Mouse (Mus musculus): Measurements from ENCODE around the gene Orc5. TPM values are rescaled to one million over a fixed set of nuclear protein-coding genes. Genes with fewer than 3 reads are reported as not detected.

Orc5 gene
- 1.8 and 9.0 TPM in 2 replicates for polyA plus RNA-seq (2012; ENCODE audit: low replicate concordance)

GRCm38 (mm10) chr5:22550033-22550551 is at the start of gene Orc5:
Gene Orc5 (minus strand): TSS chr5:22550429.

Other genes starting within 250 kb of the Orc5 start
- gene Reln, start 205.7 kb downstream of the Orc5 start, polyA plus RNA-seq (2012; ENCODE audit: low replicate concordance), result 2.8 and 6.2 TPM in 2 replicates
- not detected in 2 replicates for gene Lhfpl3, start 195.6 kb upstream of the Orc5 start, polyA plus RNA-seq (2012; ENCODE audit: low replicate concordance)

Measured in leukemia stem cell, adult 10-12 weeks (primary cell).